Mouse (Mus musculus) lung, postnatal 4 days (tissue): ENCODE data around the gene Gps2.

Source experiments
- DNase-seq, 2 experiments: peaks; one replicate each; pipeline ENCODE4 v3.0.0; 2021

The Gps2 gene

DNA sequence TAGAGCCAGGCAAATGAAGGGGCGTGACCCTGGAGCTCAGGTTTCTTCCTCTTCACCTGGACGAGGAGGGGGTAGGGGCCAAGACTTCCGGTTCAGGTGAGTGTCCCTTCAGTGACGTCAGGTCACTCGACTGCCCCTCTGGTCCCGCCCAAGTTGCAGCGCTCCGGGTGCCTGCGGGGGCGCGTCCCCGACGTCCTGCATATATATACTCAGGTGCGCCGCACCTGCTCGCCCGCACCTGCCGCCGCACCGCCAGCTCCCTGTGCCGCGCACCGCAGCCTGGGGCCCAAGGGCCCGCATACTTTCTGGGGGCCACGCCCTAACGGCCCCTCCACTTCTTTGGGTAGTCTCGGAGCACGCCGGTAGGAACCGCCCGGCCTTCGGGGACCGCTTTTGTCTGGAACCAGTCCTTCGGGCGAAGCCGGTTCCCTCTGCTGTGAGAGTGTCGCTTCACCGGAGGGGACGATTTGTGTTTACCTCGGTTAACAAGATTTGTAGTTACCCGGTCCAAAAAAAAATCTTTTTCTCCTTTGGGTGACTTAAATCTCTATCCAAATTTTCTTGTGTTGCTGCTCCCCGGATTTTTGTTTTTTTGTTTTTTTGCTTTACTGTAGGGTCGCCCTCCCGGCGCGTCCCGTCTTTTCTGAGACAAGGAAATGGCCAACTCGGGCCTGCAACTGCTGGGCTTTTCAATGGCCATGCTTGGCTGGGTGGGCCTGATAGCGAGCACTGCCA lies 51.8 kb downstream of the Gps2 start:
- DNase-seq = peak; percentile 83 to 91
